Mouse (Mus musculus): ENCODE data around the gene Vmn2r83.
"Not testable (repeated sequence)": the region's sequence is repeated elsewhere in the genome, so short reads cannot be mapped to it uniquely, and the experiment has no call there.

The Vmn2r83 gene

GRCm38 (mm10) chr10:79468431-79468830, at the start of gene Vmn2r83:
Vmn2r83 (plus strand) TSS chr10:79468731.
- no peak for DNase-seq

GRCm38 (mm10) chr10:79435141-79435820, 33.2 kb upstream of the Vmn2r83 start:
- DNase-seq, result not testable (repeated sequence)

GRCm38 (mm10) chr10:79495886-79496285, 27.4 kb downstream of the Vmn2r83 start:
- no peak for DNase-seq

- no peak for DNase-seq
Observed at GRCm38 (mm10) chr10:79496701-79497288, 28.3 kb downstream of the Vmn2r83 start.

- DNase-seq, result no peak
Observed at GRCm38 (mm10) chr10:79502830-79503644, 34.5 kb downstream of the Vmn2r83 start.

GRCm38 (mm10) chr10:79506709-79507108, 38.2 kb downstream of the Vmn2r83 start:
- no peak for DNase-seq

- no peak for DNase-seq
Observed at GRCm38 (mm10) chr10:79524433-79524832, 55.9 kb downstream of the Vmn2r83 start.

- no peak for DNase-seq
Observed at GRCm38 (mm10) chr10:79525456-79526325, 57.2 kb downstream of the Vmn2r83 start.

- no peak for DNase-seq
Observed at GRCm38 (mm10) chr10:79526661-79527452, 58.3 kb downstream of the Vmn2r83 start.

GRCm38 (mm10) chr10:79527453-79527845, 58.9 kb downstream of the Vmn2r83 start:
- DNase-seq, result no peak

GRCm38 (mm10) chr10:79528081-79528480, 59.5 kb downstream of the Vmn2r83 start:
- no peak for DNase-seq

GRCm38 (mm10) chr10:79530241-79530640, 61.7 kb downstream of the Vmn2r83 start:
- DNase-seq, result peak; percentile 1

GRCm38 (mm10) chr10:79530721-79531120, 62.2 kb downstream of the Vmn2r83 start:
- no peak for DNase-seq

- DNase-seq, result no peak
Observed at GRCm38 (mm10) chr10:79531593-79531992, 63.1 kb downstream of the Vmn2r83 start.

- DNase-seq, result peak; percentile 3
Observed at GRCm38 (mm10) chr10:79532678-79533077, 64.1 kb downstream of the Vmn2r83 start.

- peak; percentile 48 for DNase-seq
Observed at GRCm38 (mm10) chr10:79533126-79533911, 64.8 kb downstream of the Vmn2r83 start, which contains the start of gene Plpp2. Plpp2 (minus strand) TSS chr10:79533796.

- DNase-seq, result peak; percentile 1
Observed at GRCm38 (mm10) chr10:79534426-79534825, 65.9 kb downstream of the Vmn2r83 start.

- DNase-seq, result no peak
Observed at GRCm38 (mm10) chr10:79535431-79535830, 66.9 kb downstream of the Vmn2r83 start.

GRCm38 (mm10) chr10:79536461-79537080, 68.0 kb downstream of the Vmn2r83 start:
- DNase-seq, result peak; percentile 2

- peak; percentile 3 for DNase-seq
Observed at GRCm38 (mm10) chr10:79537271-79537670, 68.7 kb downstream of the Vmn2r83 start.

Data from right cerebral cortex, postnatal 4 days (tissue).